Comparison of ENCODE assay signal across 1 mouse cellular context in the genomic region with DNA sequence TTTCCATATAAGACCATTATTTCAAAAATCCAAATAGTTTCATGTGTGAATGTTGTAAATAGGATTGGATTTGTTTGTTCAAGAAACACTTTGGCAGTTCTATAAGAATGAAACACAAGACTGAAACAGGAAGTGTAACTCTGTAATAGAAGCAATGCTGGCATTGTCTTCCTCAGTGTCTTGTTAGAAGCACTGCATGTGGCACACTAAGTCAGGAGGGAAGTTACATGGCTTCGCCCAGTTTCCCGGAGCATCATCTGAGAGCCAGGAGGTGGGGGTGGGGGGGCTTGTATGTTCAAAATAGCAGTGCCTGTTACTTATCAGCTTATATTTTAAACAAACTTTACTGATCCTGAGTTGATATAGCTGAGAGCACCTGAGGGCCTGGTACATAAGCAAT.
TF ChIP-seq lines count a peak whose summit lies in the region.

No protein-coding gene starts in this region.

TF ChIP-seq in MEL, 35 proteins besides CTCF, POLR2A, EP300 and RAD21 (continued from another document):
- TF ChIP-seq ZKSCAN1 (IDR thresholded peaks at IDR 0.05; ENCODE audit: low read depth, low read length) = no peak
- TF ChIP-seq MXI1 (IDR thresholded peaks at IDR 0.05; ENCODE audit: low read depth, low read length) = no peak
